Mouse (Mus musculus) heart, adult 9 months (tissue): ENCODE measurements around the gene C87436.
A peak's percentile ranks its signal among the peaks of the same experiment; 100 is the strongest.
"Not testable (repeated sequence)": the region's sequence is repeated elsewhere in the genome, so short reads cannot be mapped to it uniquely, and the experiment has no call there.

Experiments
- DNase-seq, 2 experiments: peaks; one replicate each; pipeline ENCODE4 v3.0.0; 2022; ENCODE audit warnings: low spot score in 2 of 2

The C87436 gene

GRCm38 (mm10) chr6:86481871-86482270 is 43.7 kb downstream of the C87436 start:
- no peak for DNase-seq

GRCm38 (mm10) chr6:86485943-86486640 is 47.9 kb downstream of the C87436 start:
- DNase-seq = no peak

- peak; percentile 85 to 89 for DNase-seq
Observed at GRCm38 (mm10) chr6:86487358-86488148, 49.4 kb downstream of the C87436 start.

GRCm38 (mm10) chr6:86488149-86488485 is 49.9 kb downstream of the C87436 start:
- DNase-seq = peak in 1 of 2 experiments; percentile 56

GRCm38 (mm10) chr6:86489945-86490344 is 51.8 kb downstream of the C87436 start:
- DNase-seq = no peak

GRCm38 (mm10) chr6:86490413-86490812 is 52.2 kb downstream of the C87436 start:
- DNase-seq = not testable (repeated sequence)

- DNase-seq = peak; percentile 39 to 65
Observed at GRCm38 (mm10) chr6:86493469-86494263, 55.5 kb downstream of the C87436 start.

- DNase-seq = no peak
Observed at GRCm38 (mm10) chr6:86494767-86495166, 56.6 kb downstream of the C87436 start.

GRCm38 (mm10) chr6:86495661-86496060 is 57.5 kb downstream of the C87436 start:
- DNase-seq = no peak

- DNase-seq = no peak
Observed at GRCm38 (mm10) chr6:86496127-86496526, 58.0 kb downstream of the C87436 start.

- DNase-seq = no peak
Observed at GRCm38 (mm10) chr6:86496585-86496984, 58.4 kb downstream of the C87436 start.

- peak in 1 of 2 experiments; percentile 42 for DNase-seq
Observed at GRCm38 (mm10) chr6:86497071-86497815, 59.1 kb downstream of the C87436 start.

- no peak for DNase-seq
Observed at GRCm38 (mm10) chr6:86497942-86498732, 60.0 kb downstream of the C87436 start.

- DNase-seq = no peak
Observed at GRCm38 (mm10) chr6:86499571-86500109, 61.5 kb downstream of the C87436 start.

GRCm38 (mm10) chr6:86503513-86503912 is 65.3 kb downstream of the C87436 start:
- DNase-seq = no peak

GRCm38 (mm10) chr6:86505671-86506070 is 67.5 kb downstream of the C87436 start:
- no peak for DNase-seq

GRCm38 (mm10) chr6:86506309-86506708 is 68.1 kb downstream of the C87436 start:
- DNase-seq = no peak

- DNase-seq = no peak
Observed at GRCm38 (mm10) chr6:86507116-86507515, 68.9 kb downstream of the C87436 start.

GRCm38 (mm10) chr6:86508736-86509135 is 70.6 kb downstream of the C87436 start:
- DNase-seq = no peak

- no peak for DNase-seq
Observed at GRCm38 (mm10) chr6:86509194-86509865, 71.2 kb downstream of the C87436 start.
